Mouse (Mus musculus): ENCODE data around the gene Prrc2a.

The Prrc2a gene

DNA sequence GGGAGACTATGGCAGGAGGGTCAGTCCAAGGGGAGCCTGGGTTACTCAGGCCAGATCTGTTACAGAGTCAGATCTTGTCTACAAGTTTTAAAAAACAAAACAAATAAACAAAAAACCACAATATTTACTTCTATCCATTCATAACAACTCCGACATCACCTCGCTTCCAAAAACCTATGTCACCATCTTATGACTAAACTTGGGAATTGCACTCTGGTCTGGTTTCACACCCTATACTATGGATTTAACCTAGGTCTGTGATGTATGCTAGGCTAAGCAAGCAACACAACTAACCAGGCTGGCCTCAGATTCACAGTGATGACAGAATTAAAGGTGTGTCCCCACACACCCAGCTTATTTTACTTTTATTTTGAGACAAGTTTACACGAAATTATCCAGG lies 58.2 kb downstream of the Prrc2a start:
- in situ Hi-C loops (cut with MboI, MseI), result no loop called here

DNA sequence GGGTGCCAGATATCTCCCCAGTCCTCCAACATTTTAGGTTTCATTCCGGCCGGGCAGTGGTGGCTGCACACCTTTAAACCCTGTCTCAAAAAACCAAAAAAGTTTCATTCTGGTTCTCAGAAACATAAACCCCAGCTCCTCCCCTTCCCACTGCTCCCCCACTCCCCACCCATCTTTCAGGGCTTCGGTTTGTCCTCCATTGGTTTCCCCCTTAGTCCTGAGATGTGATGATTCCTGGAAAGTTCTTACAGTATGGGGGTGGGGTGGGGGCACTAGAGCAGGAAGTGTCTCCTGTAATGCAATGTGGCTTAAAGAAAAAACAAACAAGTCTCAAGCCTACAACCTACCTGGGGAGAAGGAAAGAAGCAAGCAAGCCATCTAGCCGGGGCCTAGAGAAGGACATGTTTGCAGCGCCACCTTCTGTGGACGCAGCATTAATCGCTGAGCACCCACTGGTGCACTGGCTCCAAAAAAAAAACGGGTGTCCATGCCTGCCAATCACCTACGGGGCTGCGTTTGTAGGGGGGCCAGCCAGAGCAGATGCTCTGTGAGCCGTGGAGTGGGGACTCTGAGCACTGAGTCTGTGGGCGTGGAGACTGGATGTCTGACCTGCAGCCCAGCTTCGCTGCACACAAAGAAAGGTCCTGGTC lies 58.8 kb downstream of the Prrc2a start:
- in situ Hi-C loops (cut with MboI, MseI), result no loop called here

DNA sequence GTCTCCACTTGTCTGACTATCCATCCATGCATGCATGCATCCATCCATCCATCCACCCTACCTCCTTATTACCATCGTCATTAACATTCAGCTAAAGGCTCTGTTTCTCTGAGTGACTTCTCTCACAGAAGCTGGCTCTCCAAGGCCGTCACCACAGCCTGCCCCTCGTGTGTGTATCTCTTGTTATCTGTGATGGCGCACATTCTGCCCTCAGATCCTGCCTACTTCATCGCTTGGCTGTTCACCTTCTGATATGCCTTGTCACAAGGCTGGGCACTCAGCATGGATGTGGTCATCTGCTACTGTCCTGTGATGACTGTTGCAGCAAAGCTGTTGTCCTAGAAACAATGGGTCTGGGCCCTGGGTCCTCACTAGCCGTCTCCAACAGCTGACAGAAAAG lies 59.9 kb downstream of the Prrc2a start:
- in situ Hi-C loops (cut with MboI, MseI), result no loop called here

DNA sequence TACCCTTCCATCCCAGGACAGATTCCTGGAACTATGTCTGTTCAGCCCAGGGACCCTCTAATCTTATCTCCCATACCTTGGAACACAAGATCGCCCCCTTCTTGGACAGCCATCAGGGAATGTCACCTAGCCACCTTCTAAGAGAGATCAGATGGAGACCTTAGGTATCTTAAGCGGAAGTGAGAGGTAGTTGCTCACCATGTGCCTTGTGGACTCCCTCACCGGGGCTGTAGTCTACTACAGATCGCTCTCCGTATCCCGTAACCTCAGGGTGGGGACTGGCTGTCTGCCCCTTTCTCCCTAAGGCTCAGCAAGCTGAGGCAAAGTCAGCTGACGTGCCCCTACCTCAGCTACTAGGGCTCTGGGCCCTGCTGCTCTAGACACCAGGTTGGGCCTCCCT lies 60.6 kb downstream of the Prrc2a start:
- in situ Hi-C loops (cut with MboI, MseI), result no loop called here

DNA sequence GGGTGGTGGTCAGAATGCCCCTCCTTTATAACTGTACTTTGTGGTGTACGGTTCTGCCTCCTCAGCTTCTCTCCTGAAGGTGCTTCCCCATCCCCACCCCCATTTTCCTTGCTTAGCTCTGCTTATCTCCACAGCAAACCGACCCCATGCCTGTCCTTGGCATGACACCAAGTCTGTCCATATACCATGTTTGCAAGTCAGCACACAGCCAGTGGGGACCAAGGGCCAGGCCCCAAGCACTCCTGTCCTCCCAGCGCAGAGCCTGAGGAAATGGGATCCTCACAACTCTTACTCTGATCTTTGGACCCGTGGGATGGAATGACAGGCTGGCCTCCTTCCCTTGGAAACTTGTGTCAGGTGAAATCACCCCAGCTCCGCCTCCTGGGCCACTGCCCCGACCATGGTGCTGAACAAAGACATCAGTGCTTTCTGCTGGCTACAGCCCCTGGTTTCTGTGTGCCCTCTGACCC lies 61.4 kb downstream of the Prrc2a start:
- in situ Hi-C loops (cut with MboI, MseI), result no loop called here

DNA sequence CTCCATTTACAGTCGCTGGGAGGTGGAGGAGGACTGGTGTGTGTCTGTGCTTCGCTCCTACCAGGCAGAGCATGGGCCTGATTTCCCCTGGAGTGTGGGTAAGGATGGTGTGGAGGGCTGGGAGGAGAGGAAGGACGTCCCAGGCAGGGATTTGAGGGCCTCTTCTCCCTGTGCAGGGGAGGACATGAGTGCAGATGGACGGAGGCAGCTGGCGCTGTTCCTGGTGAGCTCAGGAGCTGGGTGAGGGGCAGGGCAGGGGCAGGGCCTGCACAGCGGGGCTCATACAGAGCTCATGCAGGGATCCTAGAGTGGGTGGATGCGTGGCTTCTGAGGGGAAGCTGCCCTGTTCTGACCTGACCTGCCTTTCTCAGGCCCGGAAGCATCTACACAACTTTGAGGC lies 62.4 kb downstream of the Prrc2a start:
- in situ Hi-C loops (cut with MboI, MseI), result no loop called here

DNA sequence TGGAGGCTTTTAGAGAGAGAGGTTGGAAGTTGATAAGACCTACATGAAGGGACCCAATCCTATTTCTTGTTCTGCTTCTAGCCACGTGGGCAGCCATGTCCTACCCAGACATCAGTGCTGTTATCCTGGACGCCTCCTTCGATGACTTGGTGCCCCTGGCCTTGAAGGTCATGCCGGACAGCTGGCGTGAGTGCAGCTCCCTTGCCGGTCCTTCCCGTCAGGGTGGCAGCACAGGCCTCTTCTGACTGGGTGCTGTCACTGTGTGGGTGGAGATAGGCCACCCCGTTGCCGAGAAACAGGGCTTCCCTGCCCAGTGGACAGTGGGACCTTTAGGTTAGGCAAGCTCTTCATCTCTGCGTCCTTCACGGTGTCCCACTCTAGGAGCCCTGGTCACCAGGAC lies 63.5 kb downstream of the Prrc2a start:
- in situ Hi-C loops (cut with MboI, MseI), result no loop called here

DNA sequence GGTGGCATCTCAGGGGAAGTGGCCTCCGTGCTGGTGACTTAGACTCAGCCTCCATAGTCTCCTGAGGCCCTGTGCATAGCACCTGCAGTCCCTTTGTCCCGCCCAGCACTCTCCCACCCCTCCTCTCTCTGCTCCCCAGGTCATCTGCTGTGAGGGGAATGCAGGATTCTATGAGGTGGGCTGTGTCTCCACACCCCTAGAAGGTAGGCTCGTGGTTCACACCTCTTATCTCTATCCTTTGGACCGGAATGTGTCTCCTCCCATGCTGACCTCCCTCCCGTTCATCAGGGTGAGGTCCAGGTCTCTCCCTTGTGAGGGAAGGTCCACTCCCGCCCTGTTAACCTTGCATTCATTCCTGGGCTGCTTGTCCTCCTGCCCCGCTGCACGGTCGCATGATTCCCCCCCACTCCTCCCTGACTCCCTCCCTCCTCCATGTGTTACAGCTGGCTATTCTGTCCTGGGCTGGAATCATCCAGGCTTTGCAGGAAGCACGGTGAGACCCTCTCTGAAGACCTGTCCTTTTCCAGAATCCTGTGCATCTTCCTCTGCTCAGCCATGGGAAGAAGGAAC lies 64.4 kb downstream of the Prrc2a start:
- in situ Hi-C loops (cut with MboI, MseI), result no loop called here

Data from T-helper 17 cell (primary cell).